8 mouse cellular contexts compared by ENCODE assay signal in genomic region chr3:57846912-57847759, GRCm38 (mm10). TPM values are rescaled to one million over a fixed set of nuclear protein-coding genes. Genes with fewer than 3 reads are reported as not detected.
DNase-seq lines count a peak whose midpoint lies in the region; ATAC-seq and TF ChIP-seq lines count a peak whose summit lies in the region.

No protein-coding gene starts in this region.

- no peak for TF ChIP-seq POLR2A in liver, adult 2 months (IDR thresholded peaks at IDR 0.05; ENCODE audit: extremely low read depth, insufficient read depth, low read length)

- H3K4me2 ChIP-seq in embryonic facial prominence, embryonic 12.5 days (replicated peaks), result peak overlapping the region; percentile 70
- peak overlapping the region; percentile 57 for H3K4me2 ChIP-seq in kidney, embryonic 14.5 days (replicated peaks; ENCODE audit: low read depth, low read length)

- 2% methylated on average over 72 of the region's 104 CpGs for WGBS in embryonic facial prominence, embryonic 12.5 days
- WGBS in heart, embryonic 10.5 days, result 2% methylated on average over 85 of the region's 104 CpGs
- WGBS in kidney, embryonic 14.5 days, result under 1% methylated on average over 89 of the region's 104 CpGs
- under 1% methylated on average over 92 of the region's 104 CpGs for WGBS in liver, adult 2 months

- H3K9me3 ChIP-seq in embryonic facial prominence, embryonic 12.5 days, result no peaks in the 10 kb centered on the region
- H3K9me3 ChIP-seq in heart, embryonic 10.5 days, result no peaks in the 10 kb centered on the region
- H3K9me3 ChIP-seq in kidney, embryonic 14.5 days (ENCODE audit: control insufficient read depth, low read length), result no peaks in the 10 kb centered on the region

- H3K27me3 ChIP-seq in embryonic facial prominence, embryonic 12.5 days, result no peaks in the 10 kb centered on the region
- H3K27me3 ChIP-seq in heart, embryonic 10.5 days (ENCODE audit: insufficient read depth, poor library complexity, severe bottlenecking), result no peaks in the 10 kb centered on the region
- no peaks in the 10 kb centered on the region for H3K27me3 ChIP-seq in kidney, embryonic 14.5 days (ENCODE audit: control insufficient read depth, insufficient read depth, low read length)
- H3K27me3 ChIP-seq in liver, adult 2 months (ENCODE audit: control insufficient read depth, insufficient read depth, low read length), result no peaks in the 10 kb centered on the region
- no peaks in the 10 kb centered on the region for H3K27me3 ChIP-seq in splenic B cell, adult 2 months (ENCODE audit: control insufficient read depth, insufficient read depth, low read length, poor library complexity, severe bottlenecking)

- no peaks in the 10 kb centered on the region for H3K79me2 ChIP-seq in liver, adult 2 months (ENCODE audit: control insufficient read depth, insufficient read depth, low read length)

- peak; percentile 66 for DNase-seq in embryo, embryonic 10 days (ENCODE audit: low spot score)
- no peak for DNase-seq in embryo, embryonic 10.5 days (ENCODE audit: low spot score)
- peak; percentile 88 for DNase-seq in heart, embryonic 10.5 days (ENCODE audit: low spot score)
- peak; percentile 29 for DNase-seq in liver, adult 2 months (ENCODE audit: extremely low read depth, low read depth, low spot score)
- peak; percentile 73 for DNase-seq in naive thymus-derived CD4-positive, alpha-beta T cell, adult 2 months (ENCODE audit: low read depth)
- peak; percentile 68 for DNase-seq in splenic B cell, adult 2 months (ENCODE audit: low read depth, low spot score)

- ATAC-seq in embryonic facial prominence, embryonic 12.5 days (ENCODE audit: insufficient number of reproducible peaks, insufficient read depth, low FRiP score, low TSS enrichment), result peak; percentile 86
- ATAC-seq in kidney, embryonic 14.5 days (ENCODE audit: low FRiP score, low TSS enrichment), result peak; percentile 84

- H3K36me3 ChIP-seq in embryonic facial prominence, embryonic 12.5 days, result peaks cover 15% of the 10 kb centered on the region; the same call in 1 of the 2 replicates
- H3K36me3 ChIP-seq in heart, embryonic 10.5 days, result peaks cover 15% of the 10 kb centered on the region
- H3K36me3 ChIP-seq in kidney, embryonic 14.5 days (ENCODE audit: control insufficient read depth, insufficient read depth, low read length), result peaks cover 16% of the 10 kb centered on the region
- no peaks in the 10 kb centered on the region for H3K36me3 ChIP-seq in liver, adult 2 months (ENCODE audit: control insufficient read depth, insufficient read depth, low read length)
- no peaks in the 10 kb centered on the region for H3K36me3 ChIP-seq in splenic B cell, adult 2 months (ENCODE audit: control insufficient read depth, insufficient read depth, low read length, poor library complexity, severe bottlenecking)

- peak overlapping the region; percentile 95 for H3K27ac ChIP-seq in embryonic facial prominence, embryonic 12.5 days
- H3K27ac ChIP-seq in heart, embryonic 10.5 days, result peak overlapping the region; percentile 95
- peak overlapping the region; percentile 93 for H3K27ac ChIP-seq in kidney, embryonic 14.5 days (ENCODE audit: low read depth, low read length)
- no peak overlapping the region for H3K27ac ChIP-seq in liver, adult 2 months (replicated peaks; ENCODE audit: insufficient read depth, low read depth, low read length)

- TF ChIP-seq CTCF in liver, adult 2 months (IDR thresholded peaks at IDR 0.05; ENCODE audit: low read depth, low read length), result no peak

- H3K4me1 ChIP-seq in embryonic facial prominence, embryonic 12.5 days, result peaks cover 8% of the 10 kb centered on the region; the same call in 1 of the 2 replicates
- H3K4me1 ChIP-seq in heart, embryonic 10.5 days, result peaks cover 13% of the 10 kb centered on the region
- 0 out of 2 replicates have a peak, but pooled peaks cover 4% of the 10 kb centered on the region for H3K4me1 ChIP-seq in kidney, embryonic 14.5 days (ENCODE audit: control insufficient read depth, insufficient read depth, low read length)
- H3K4me1 ChIP-seq in liver, adult 2 months (ENCODE audit: control insufficient read depth, insufficient read depth, low read length), result peaks cover 3% of the 10 kb centered on the region; the same call in 1 of the 2 replicates

- H3K9ac ChIP-seq in embryonic facial prominence, embryonic 12.5 days, result peak overlapping the region; percentile 93
- H3K9ac ChIP-seq in kidney, embryonic 14.5 days (ENCODE audit: low read depth, low read length), result peak overlapping the region; percentile 87
- peak overlapping the region; percentile 93 for H3K9ac ChIP-seq in liver, adult 2 months (ENCODE audit: low read depth, low read length)

- H3K4me3 ChIP-seq in embryonic facial prominence, embryonic 12.5 days, result peak overlapping the region; percentile 83
- peak overlapping the region; percentile 96 for H3K4me3 ChIP-seq in heart, embryonic 10.5 days
- H3K4me3 ChIP-seq in kidney, embryonic 14.5 days (ENCODE audit: low read length), result peak overlapping the region; percentile 92
- peak overlapping the region; percentile 100 for H3K4me3 ChIP-seq in liver, adult 2 months (ENCODE audit: insufficient read depth, low read depth, low read length)

RNA-seq across cellular contexts. Expression of gene Pfn2, which starts 0.7 kb away (rescaled TPM):
- 198 and 199 TPM in 2 replicates for polyA plus RNA-seq in embryonic facial prominence, embryonic 12.5 days (2016; fragmentation: Nextera tagmentation; extraction: Ambion mirVana)
- polyA plus RNA-seq in heart, embryonic 10.5 days (2016; fragmentation: Nextera tagmentation; extraction: Ambion mirVana), result 61.0 and 67.4 TPM in 2 replicates
- 102 and 149 TPM in 2 replicates for polyA plus RNA-seq in kidney, embryonic 14.5 days (2014; fragmentation: Nextera tagmentation; extraction: Ambion mirVana)
- total RNA-seq in liver, adult 2 months (2014; rRNA removed), result 2.0 and 4.0 TPM in 2 replicates
- polyA plus RNA-seq in liver, adult 2 months (2012; rRNA removed), result 1.3 and 1.6 TPM in 2 replicates

Comparison
In these comparisons a context has a peak if more than half of its experiments do, and no peak if none do; other contexts are left out.
1. RNA of gene Pfn2, which starts 0.7 kb away (polyA plus RNA-seq): 198 to 199 TPM in embryonic facial prominence, embryonic 12.5 days, 102 to 149 TPM in kidney, embryonic 14.5 days and 61.0 to 67.4 TPM in heart, embryonic 10.5 days; 1.3 to 1.6 TPM in liver, adult 2 months; every median in the first group is over 10 times any median in the second.
2. Peak in every context shown above with its lines, with median percentiles within 50 percentile points of each other: H3K4me3 ChIP-seq and H3K9ac ChIP-seq.